Mouse (Mus musculus) lung, embryonic 15.5 days (tissue): Measurements from ENCODE around the gene Camk2g. TPM values are rescaled to one million over a fixed set of nuclear protein-coding genes. Genes with fewer than 3 reads are reported as not detected.

ENCODE experiments used
- ATAC-seq: fragments of 200-750 bp; cut with Nextera tagmentation; 2 replicates; pipeline ENCODE4 v1.8.0; 2017; ENCODE audit warnings: moderate number of reproducible peaks, borderline replicate concordance; ENCODE audit not compliant: low FRiP score, low TSS enrichment; ENCODE audit errors: extremely low read depth
- H3K27ac ChIP-seq: fragments of 300-500 bp; sonication (generic); 2 replicates; pipeline ENCODE4 v1.5.1; 2015; ENCODE audit warnings: moderate library complexity, mild to moderate bottlenecking, inconsistent platforms
- H3K27me3 ChIP-seq: fragments of 300-500 bp; sonication (generic); 2 replicates; pipeline ENCODE4 v1.6.1; 2015; ENCODE audit warnings: inconsistent platforms
- H3K36me3 ChIP-seq: fragments of 300-500 bp; sonication (generic); 2 replicates; pipeline ENCODE4 v1.6.1; 2015; ENCODE audit warnings: inconsistent platforms
- H3K4me1 ChIP-seq: fragments of 300-500 bp; sonication (generic); 2 replicates; pipeline ENCODE4 v1.6.1; 2015; ENCODE audit warnings: inconsistent platforms
- H3K4me2 ChIP-seq: fragments of 300-500 bp; sonication (generic); 2 replicates; pipeline ENCODE4 v1.6.1; 2015; ENCODE audit warnings: inconsistent platforms, mild to moderate bottlenecking, moderate library complexity
- H3K4me3 ChIP-seq: fragments of 300-500 bp; sonication (generic); 2 replicates; pipeline ENCODE4 v1.5.1; 2015; ENCODE audit warnings: mild to moderate bottlenecking, inconsistent platforms
- H3K9ac ChIP-seq: fragments of 300-500 bp; sonication (generic); 2 replicates; pipeline ENCODE4 v1.6.1; 2015; ENCODE audit warnings: inconsistent platforms
- H3K9me3 ChIP-seq: fragments of 300-500 bp; sonication (generic); 2 replicates; pipeline ENCODE4 v1.6.1; 2016; ENCODE audit warnings: inconsistent platforms
- WGBS: fragments of 180-500 bp; shearing (Covaris S2); methylation state at CpG from one replicate; pipeline ENCODE4 v1.1.7; 2015; 5-methylcytosine and 5-hydroxymethylcytosine counted together
- polyA plus RNA-seq: library from polyadenylated mRNA; unstranded; fragments of >200 nt; fragmentation: Nextera tagmentation; extraction: Ambion mirVana; gene quantifications from 2 replicates; pipeline ENCODE4 v1.2.1, GENCODE M21; 2015

The Camk2g gene
- polyA plus RNA-seq, 1 experiment from 2014 or later, result 41.2 TPM

DNA sequence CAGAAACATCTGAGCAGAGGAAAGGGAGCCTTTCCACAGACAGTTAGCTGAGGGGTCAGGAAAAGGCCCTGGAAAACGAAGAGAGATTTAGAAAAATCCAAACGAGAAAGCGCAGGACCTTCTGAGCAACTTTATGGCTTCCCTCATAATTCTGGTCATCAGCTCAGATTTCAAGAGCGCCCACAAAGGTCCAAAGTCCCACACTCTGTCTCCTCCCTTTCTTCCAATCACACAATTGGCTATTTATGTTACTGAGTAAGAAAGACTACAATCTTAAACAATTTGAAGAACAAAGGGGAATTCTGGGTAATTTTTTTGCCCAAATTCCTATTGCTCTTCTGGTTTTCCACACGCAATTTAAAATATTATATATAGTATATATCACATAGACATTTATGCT, 43.4 kb downstream of the Camk2g start:
- Histone ChIP-seq H3K27me3 (no peaks in the 10 kb centered on the region), H3K36me3 (peaks cover 14% of the 10 kb centered on the region; the same call in 1 of the 2 replicates), H3K27ac (no peak overlapping the region), H3K9ac (no peak overlapping the region), H3K4me1 (no peaks in the 10 kb centered on the region), H3K4me3 (no peak overlapping the region), H3K9me3 (no peaks in the 10 kb centered on the region), H3K4me2 (no peak overlapping the region)
- WGBS, result 81% methylated on average over 5 of the region's 5 CpGs
- no peak for ATAC-seq

DNA sequence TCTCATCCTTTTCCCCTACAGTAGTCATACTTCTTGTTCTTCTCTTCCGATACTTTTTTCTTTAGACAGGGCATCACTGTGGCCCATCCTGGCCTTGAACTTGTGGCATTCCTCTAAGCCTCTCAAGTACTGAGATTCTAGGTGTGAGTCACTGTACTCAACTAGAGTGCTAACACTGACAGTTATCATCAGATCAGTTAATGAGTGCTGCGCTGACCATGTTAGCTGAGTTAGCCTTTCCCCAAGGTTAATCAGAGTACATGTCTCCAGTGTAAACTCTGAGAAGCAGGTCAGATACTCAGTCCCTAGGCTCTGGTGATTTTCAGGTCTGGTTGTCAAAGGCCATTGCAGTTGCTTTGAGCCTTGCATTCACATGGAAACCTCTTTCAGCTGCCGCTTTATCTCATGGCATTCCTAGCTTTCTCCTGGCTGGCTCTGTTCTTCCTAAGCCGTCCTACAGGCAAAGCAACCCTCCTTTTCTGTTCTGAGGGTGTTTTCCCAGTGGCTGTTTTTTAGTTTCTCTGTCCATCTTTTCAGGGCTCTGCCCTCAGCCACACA, 44.3 kb downstream of the Camk2g start:
- Histone ChIP-seq H3K9ac (no peak overlapping the region), H3K4me2 (no peak overlapping the region), H3K4me1 (no peaks in the 10 kb centered on the region), H3K36me3 (peaks cover 8% of the 10 kb centered on the region; the same call in 1 of the 2 replicates), H3K9me3 (no peaks in the 10 kb centered on the region), H3K27ac (no peak overlapping the region), H3K4me3 (no peak overlapping the region), H3K27me3 (no peaks in the 10 kb centered on the region)
- 84% methylated on average over 4 of the region's 4 CpGs for WGBS
- ATAC-seq, result no peak

DNA sequence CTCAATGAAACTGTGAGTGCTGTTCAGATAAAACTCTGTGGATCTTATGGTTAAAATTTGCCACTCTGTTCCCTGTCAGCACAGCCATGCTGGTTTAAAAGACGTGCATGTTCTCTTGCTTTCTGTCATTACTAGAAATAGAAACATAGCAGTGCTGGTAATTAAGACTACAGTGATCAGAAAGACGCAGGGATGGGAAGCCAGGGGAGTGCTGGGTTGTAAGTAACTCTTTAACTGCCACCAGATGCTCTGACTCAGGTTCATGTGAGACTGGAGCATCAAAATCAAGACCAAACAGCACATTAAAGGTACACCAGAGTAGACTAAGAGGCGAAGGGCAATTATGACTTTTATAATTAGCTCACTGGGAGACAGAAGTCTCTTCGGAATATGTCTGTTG, 45.5 kb downstream of the Camk2g start:
- no peak overlapping the region for H3K9ac ChIP-seq
- H3K9me3 ChIP-seq, result no peaks in the 10 kb centered on the region
- 63% methylated on average over 4 of the region's 4 CpGs for WGBS
- H3K4me1 ChIP-seq, result no peaks in the 10 kb centered on the region
- no peak overlapping the region for H3K4me2 ChIP-seq
- no peak overlapping the region for H3K27ac ChIP-seq
- H3K4me3 ChIP-seq, result no peak overlapping the region
- ATAC-seq, result no peak
- H3K36me3 ChIP-seq, result 0 out of 2 replicates have a peak, but pooled peaks cover 11% of the 10 kb centered on the region
- H3K27me3 ChIP-seq, result no peaks in the 10 kb centered on the region

DNA sequence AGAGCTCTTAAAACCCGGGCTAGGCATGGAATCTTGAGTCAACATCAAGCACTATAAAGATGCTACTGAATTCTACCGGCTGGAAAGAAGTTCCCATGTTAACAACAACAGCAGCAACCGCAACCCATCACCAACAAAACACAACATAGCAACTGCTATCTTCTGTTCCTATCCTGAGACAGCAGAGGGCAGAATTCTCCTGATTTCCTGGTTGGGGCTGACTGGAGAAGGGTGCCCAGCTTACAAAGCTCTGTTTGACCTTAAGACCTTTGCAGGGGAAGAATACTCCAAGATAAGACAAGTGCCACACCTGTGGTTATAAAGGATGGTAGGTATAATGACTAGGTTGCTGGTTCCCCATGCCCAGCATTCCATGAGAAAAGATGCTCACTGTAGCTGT, 47.0 kb downstream of the Camk2g start:
- H3K36me3 ChIP-seq, result 0 out of 2 replicates have a peak, but pooled peaks cover 15% of the 10 kb centered on the region
- H3K9ac ChIP-seq, result no peak overlapping the region
- WGBS, result 64% methylated on average over 3 of the region's 3 CpGs
- no peak overlapping the region for H3K4me3 ChIP-seq
- H3K4me1 ChIP-seq, result no peaks in the 10 kb centered on the region
- no peak for ATAC-seq
- no peaks in the 10 kb centered on the region for H3K9me3 ChIP-seq
- H3K27me3 ChIP-seq, result no peaks in the 10 kb centered on the region
- no peak overlapping the region for H3K27ac ChIP-seq
- H3K4me2 ChIP-seq, result no peak overlapping the region

DNA sequence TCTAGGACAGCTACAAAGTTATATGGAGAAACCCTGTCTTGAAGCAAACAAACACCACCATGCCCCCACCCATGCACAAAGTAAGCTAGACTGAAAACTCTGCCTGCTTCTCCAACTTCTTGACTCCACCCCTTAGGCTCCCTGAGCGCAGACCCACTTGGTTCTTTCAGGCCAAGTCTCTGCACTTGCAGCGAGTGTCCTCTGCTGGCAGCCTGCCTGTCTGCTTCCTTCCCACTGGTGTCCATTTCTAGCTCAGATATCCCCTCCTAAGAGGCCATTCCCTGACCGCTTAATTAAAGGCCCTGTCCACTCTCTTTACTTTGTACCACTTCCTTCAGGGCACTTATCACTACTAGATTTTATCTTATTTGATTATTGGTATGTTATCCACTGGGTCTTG, 50.3 kb downstream of the Camk2g start:
- Histone ChIP-seq H3K9me3 (no peaks in the 10 kb centered on the region), H3K4me3 (no peak overlapping the region), H3K4me1 (no peaks in the 10 kb centered on the region), H3K27ac (no peak overlapping the region), H3K4me2 (no peak overlapping the region), H3K9ac (no peak overlapping the region), H3K36me3 (peaks cover 32% of the 10 kb centered on the region; the same call in 1 of the 2 replicates), H3K27me3 (no peaks in the 10 kb centered on the region)
- 58% methylated on average over 3 of the region's 3 CpGs for WGBS
- no peak for ATAC-seq

DNA sequence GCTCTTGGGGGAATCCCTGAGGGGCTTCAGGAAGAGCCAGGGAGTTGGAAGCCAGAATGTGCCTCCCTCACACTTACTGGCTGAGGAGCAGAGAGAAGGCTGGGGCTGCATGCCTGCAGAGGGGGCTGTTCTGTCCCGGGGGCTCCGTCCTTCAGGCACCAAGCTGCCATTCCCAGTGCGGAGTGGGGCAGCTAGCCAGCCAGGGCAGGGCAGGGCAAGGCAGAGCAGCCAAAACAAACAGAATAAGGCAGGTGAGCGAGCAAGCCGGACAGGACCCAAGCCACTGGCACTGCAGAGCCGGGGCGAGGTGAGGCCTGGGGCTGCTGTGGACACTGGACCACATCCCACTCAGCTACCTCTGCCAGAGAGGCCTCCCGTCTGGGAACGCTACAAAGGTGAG, 52.6 kb downstream of the Camk2g start:
- H3K9me3 ChIP-seq, result no peaks in the 10 kb centered on the region
- H3K4me3 ChIP-seq, result no peak overlapping the region
- H3K27me3 ChIP-seq, result no peaks in the 10 kb centered on the region
- H3K4me1 ChIP-seq, result no peaks in the 10 kb centered on the region
- peaks cover 35% of the 10 kb centered on the region for H3K36me3 ChIP-seq
- H3K4me2 ChIP-seq, result no peak overlapping the region
- no peak for ATAC-seq
- WGBS, result 84% methylated on average over 9 of the region's 9 CpGs
- H3K27ac ChIP-seq, result no peak overlapping the region
- no peak overlapping the region for H3K9ac ChIP-seq

DNA sequence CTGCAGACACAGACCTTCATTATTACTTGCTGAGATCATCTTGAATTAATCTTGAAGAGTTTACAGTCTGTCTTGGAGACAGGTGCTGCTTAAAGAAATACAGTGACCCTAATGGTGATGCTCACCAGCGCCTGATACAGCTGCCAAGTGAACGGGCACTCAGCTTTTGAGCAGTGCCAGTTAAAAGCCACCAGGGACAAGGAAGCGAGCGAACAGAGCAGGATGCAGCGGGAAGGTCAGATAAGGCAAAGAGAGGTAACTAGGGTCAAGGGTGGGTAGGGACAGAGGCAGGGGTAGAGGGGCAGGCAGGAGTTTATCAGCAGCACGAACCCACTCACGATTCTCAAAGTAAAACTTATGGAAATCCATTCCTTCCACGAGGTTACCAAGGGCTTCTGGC, 55.4 kb downstream of the Camk2g start:
- no peak overlapping the region for H3K9ac ChIP-seq
- H3K4me3 ChIP-seq, result no peak overlapping the region
- H3K4me1 ChIP-seq, result peaks cover 13% of the 10 kb centered on the region
- peaks cover 35% of the 10 kb centered on the region for H3K36me3 ChIP-seq
- 81% methylated on average over 8 of the region's 8 CpGs for WGBS
- no peaks in the 10 kb centered on the region for H3K27me3 ChIP-seq
- H3K4me2 ChIP-seq, result no peak overlapping the region
- ATAC-seq, result no peak
- no peaks in the 10 kb centered on the region for H3K9me3 ChIP-seq
- no peak overlapping the region for H3K27ac ChIP-seq

DNA sequence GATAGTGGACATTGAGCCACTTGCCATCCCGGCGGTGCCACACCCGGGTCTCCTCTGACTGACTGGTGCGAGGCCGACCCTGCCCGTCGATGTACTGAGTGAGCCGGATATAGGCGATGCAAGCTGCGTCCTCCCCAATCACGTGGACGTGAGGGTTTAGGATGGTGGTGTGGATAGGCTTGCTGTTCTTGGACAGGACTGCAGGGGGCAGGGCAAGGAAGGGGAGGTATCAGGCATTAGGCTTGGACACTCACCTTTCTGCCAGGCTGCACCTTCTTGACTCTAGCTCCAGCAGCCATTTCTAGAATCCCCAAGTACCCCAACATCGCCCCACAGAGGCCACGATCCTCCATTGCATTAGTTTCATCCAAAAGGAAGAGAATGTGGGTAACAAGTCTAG, 56.6 kb downstream of the Camk2g start:
- peaks cover 23% of the 10 kb centered on the region for H3K4me1 ChIP-seq
- peaks cover 30% of the 10 kb centered on the region for H3K36me3 ChIP-seq
- H3K9ac ChIP-seq, result no peak overlapping the region
- H3K4me2 ChIP-seq, result no peak overlapping the region
- no peak overlapping the region for H3K27ac ChIP-seq
- H3K9me3 ChIP-seq, result no peaks in the 10 kb centered on the region
- no peaks in the 10 kb centered on the region for H3K27me3 ChIP-seq
- 32% methylated on average over 14 of the region's 14 CpGs for WGBS
- H3K4me3 ChIP-seq, result no peak overlapping the region
- no peak for ATAC-seq

DNA sequence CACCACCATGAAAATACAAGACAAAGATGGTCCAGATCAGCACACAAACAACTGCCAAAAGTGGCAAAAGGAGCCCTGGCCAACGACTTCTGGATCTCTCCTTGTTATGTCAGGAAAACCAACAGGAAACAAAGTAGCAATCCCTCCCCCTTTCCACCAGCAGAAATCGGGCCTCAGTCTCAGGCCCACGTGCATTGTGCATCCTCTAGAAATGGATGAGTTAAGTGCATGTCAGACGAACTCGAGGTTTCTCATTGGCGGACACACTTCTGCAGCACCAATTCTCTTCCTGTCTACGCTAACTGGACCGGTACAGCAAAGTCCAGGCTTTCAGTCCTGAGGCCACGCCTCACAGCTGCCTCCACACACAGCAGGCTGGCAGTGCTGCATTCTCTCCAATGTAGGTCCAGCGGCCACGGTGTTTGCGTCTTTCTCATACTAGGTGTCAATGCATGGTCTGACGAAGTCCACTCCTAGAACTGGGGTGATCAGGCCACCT, 57.9 kb downstream of the Camk2g start:
- Histone ChIP-seq H3K4me1 (peaks cover 23% of the 10 kb centered on the region), H3K9me3 (no peaks in the 10 kb centered on the region), H3K36me3 (peaks cover 23% of the 10 kb centered on the region), H3K9ac (no peak overlapping the region), H3K4me2 (no peak overlapping the region), H3K27me3 (no peaks in the 10 kb centered on the region), H3K4me3 (no peak overlapping the region), H3K27ac (no peak overlapping the region)
- 84% methylated on average over 13 of the region's 13 CpGs for WGBS
- ATAC-seq, result no peak

DNA sequence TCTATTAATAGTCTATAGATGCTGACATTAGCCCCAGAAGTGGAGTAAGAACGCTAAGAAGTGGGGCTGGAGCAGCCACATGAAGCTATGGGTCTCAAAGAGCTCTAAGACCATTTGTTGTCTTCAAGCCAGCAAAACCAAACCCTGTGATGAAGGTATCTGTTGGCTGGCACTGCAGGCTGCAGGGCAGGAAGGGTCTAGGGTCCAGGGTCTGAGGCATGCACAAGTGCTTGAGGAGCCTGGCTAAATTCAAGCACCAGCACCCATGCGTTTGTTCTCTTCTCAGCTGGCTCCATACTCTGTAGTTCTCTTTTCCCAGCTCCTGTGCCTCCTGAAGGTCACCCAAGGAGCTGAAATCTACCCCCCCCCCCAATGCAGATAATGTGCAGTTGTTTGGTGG, 58.8 kb downstream of the Camk2g start:
- no peak for ATAC-seq
- Histone ChIP-seq H3K27ac (peak overlapping the region; percentile 95; the same call in 1 of the 2 replicates), H3K36me3 (peaks cover 29% of the 10 kb centered on the region), H3K9me3 (no peaks in the 10 kb centered on the region), H3K27me3 (no peaks in the 10 kb centered on the region), H3K4me2 (no peak overlapping the region), H3K4me3 (no peak overlapping the region), H3K4me1 (peaks cover 23% of the 10 kb centered on the region), H3K9ac (0 out of 2 replicates have a peak overlapping the region, but pooled peaks have one; percentile 32)
- 48% methylated on average over 2 of the region's 2 CpGs for WGBS

DNA sequence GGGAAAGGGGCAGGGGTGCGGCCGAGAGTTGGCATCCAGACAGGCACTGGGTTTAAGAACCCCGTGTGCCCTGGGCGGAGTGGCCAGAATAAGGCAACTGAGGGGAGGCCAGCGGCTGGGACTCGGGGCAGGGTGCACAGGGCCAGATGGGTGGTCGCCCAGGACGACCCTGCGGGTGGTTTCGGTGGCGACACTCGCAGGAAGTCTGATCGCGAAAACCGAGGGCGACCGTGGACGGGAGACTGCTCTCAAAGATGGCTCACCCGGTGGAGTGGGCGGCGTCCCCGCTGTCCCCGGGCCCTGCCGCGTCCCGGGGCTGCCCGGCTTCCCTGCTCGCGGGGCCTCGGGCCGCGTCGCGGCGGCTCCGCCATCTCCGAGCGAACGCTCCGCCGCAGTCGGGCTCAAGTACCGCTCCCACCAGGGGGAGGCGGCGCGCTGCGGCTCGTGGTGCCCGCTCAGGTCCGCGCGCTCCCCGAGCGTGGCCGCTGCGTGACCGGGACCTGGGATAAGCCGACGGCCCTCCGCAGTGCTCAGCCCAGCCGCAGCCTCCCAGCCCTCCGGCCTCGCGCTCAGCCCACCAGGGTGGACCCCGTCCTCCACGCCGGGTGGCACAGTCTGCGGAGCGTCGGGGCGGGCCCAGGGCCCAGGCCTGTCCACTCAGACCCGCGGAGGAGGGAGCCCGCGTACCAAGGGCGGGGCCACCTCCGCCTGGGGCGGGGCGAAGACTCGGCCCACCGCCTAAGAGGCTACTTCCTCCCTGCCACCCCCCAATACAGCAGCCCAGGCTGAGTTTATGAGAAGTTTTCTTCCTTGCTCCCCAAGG, 59.7 kb downstream of the Camk2g start, which contains the start of gene Ndst2:
TSS of gene Ndst2 (minus strand) at position 611 of the 823 bp plus-strand sequence.
- under 1% methylated on average over 79 of the region's 81 CpGs for whole genome bisulfite sequencing

More for the DNA sequence above, 59.7 kb downstream of the Camk2g start, which contains the start of gene Ndst2:
- Histone ChIP-seq H3K4me2 (peak within 1 kb of the TSS; percentile 82), H3K4me3 (peak within 1 kb of the TSS; percentile 89), H3K9ac (peak within 1 kb of the TSS; percentile 95), H3K27me3 (no peaks in the 10 kb centered on the region), H3K27ac (peak within 1 kb of the TSS; percentile 95), H3K4me1 (peaks cover 23% of the 10 kb centered on the region), H3K36me3 (peaks cover 30% of the 10 kb centered on the region), H3K9me3 (no peaks in the 10 kb centered on the region)
- ATAC-seq, result peak; percentile 99
